Mouse (Mus musculus): ENCODE data around the gene Ptpro. TPM values are rescaled to one million over a fixed set of nuclear protein-coding genes. Genes with fewer than 3 reads are reported as not detected.
A peak's percentile ranks its signal among the peaks of the same experiment; 100 is the strongest.

Ptpro gene
- polyA plus RNA-seq, 1 experiment from 2014 or later, result 1.5 TPM

DNA sequence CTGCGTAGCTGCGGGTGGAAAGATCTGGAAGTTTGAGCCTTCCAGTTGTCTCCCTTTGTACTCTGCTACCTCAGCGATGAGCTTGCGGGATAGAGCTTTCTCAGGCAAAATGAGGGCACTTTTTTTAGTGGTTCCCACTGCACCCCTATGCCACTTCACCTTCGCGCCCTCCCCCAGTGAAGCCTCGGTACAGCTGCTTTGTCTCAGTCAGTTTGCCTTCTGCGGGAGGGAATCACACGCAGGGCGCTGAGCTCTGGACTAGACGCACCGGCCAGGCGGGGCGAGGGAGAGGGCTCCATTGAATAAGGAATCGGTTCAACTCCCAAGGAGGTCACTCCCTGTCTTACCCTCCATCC is 746 bp downstream of the Ptpro start:
- Histone ChIP-seq H3K36me3 (ENCODE audit: control insufficient read depth, insufficient read depth, low read length) (no peaks in the 10 kb centered on the region), H3K9me3 (replicated peaks; ENCODE audit: control insufficient read depth, low read length) (no peaks in the 10 kb centered on the region), H3K27me3 (ENCODE audit: control insufficient read depth, insufficient read depth, low read length) (peaks cover 26% of the 10 kb centered on the region), H3K4me1 (ENCODE audit: control insufficient read depth, insufficient read depth, low read length) (peaks cover 10% of the 10 kb centered on the region; the same call in 1 of the 2 replicates), H3K9ac (ENCODE audit: low read depth, low read length) (no peak overlapping the region), H3K4me3 (ENCODE audit: low read depth, low read length) (peak overlapping the region; percentile 51), H3K27ac (ENCODE audit: low read depth, low read length) (no peak overlapping the region), H3K4me2 (peak overlapping the region; percentile 92)
- no peak for ATAC-seq (replicated peaks; ENCODE audit: insufficient number of reproducible peaks, low FRiP score, low TSS enrichment)
- WGBS (ENCODE audit: insufficient replicate concordance), result 2% methylated on average over 15 of the region's 15 CpGs

DNA sequence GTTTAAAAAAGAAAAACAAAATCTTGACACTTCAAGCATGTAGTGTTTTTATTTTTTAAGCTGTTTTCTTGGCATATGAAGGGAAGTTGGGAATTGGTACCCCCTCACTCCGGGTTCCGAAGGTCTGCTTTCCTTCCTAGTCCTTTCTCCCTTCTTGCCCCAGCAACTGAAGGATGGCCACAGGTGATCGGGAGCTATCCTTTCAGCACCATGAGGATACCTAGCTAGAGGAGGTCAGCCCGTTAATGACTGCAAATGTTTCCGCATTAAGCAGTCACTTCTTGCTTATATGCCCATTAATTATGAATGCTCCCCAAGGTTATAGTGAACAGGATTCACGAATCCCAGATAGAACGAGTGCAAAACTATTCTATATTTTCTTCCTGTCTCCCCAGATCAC is 1.3 kb downstream of the Ptpro start:
- no peak overlapping the region for H3K9ac ChIP-seq (ENCODE audit: low read depth, low read length)
- H3K27me3 ChIP-seq (ENCODE audit: control insufficient read depth, insufficient read depth, low read length), result peaks cover 26% of the 10 kb centered on the region
- H3K9me3 ChIP-seq (replicated peaks; ENCODE audit: control insufficient read depth, low read length), result no peaks in the 10 kb centered on the region
- H3K4me2 ChIP-seq, result no peak overlapping the region
- no peak overlapping the region for H3K27ac ChIP-seq (ENCODE audit: low read depth, low read length)
- ATAC-seq (replicated peaks; ENCODE audit: insufficient number of reproducible peaks, low FRiP score, low TSS enrichment), result no peak
- H3K36me3 ChIP-seq (ENCODE audit: control insufficient read depth, insufficient read depth, low read length), result no peaks in the 10 kb centered on the region
- H3K4me3 ChIP-seq (ENCODE audit: low read depth, low read length), result no peak overlapping the region
- WGBS (ENCODE audit: insufficient replicate concordance), result 7% methylated on average over 7 of the region's 7 CpGs
- peaks cover 10% of the 10 kb centered on the region; the same call in 1 of the 2 replicates for H3K4me1 ChIP-seq (ENCODE audit: control insufficient read depth, insufficient read depth, low read length)

DNA sequence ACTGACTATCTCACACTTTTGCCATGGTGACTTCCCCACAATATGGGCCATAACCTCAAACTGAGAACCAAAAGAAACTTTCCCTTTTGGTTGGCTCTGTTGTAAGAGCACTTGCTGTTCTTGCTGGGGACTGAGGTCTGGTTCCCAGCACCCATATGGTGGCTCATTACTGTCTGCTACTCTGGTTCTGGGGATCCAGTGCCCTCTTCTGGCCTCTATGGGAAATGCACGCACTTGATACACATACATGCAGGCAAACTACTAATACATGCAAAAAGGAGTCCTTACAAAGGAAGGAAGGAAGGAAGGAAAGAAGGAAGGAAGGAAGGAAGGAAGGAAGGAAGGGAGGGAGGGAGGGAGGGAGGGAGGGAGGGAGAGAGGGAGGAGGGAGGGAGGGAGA is 8.9 kb downstream of the Ptpro start:
- no peak overlapping the region for H3K4me3 ChIP-seq (ENCODE audit: low read depth, low read length)
- H3K4me2 ChIP-seq, result no peak overlapping the region
- H3K27ac ChIP-seq (ENCODE audit: low read depth, low read length), result no peak overlapping the region
- no peaks in the 10 kb centered on the region for H3K36me3 ChIP-seq (ENCODE audit: control insufficient read depth, insufficient read depth, low read length)
- 75% methylated on average over 1 of the region's 1 CpGs for WGBS (ENCODE audit: insufficient replicate concordance)
- H3K4me1 ChIP-seq (ENCODE audit: control insufficient read depth, insufficient read depth, low read length), result no peaks in the 10 kb centered on the region
- no peaks in the 10 kb centered on the region for H3K27me3 ChIP-seq (ENCODE audit: control insufficient read depth, insufficient read depth, low read length)
- no peaks in the 10 kb centered on the region; the same call in 1 of the 2 replicates for H3K9me3 ChIP-seq (replicated peaks; ENCODE audit: control insufficient read depth, low read length)
- H3K9ac ChIP-seq (ENCODE audit: low read depth, low read length), result no peak overlapping the region
- ATAC-seq (replicated peaks; ENCODE audit: insufficient number of reproducible peaks, low FRiP score, low TSS enrichment), result no peak

DNA sequence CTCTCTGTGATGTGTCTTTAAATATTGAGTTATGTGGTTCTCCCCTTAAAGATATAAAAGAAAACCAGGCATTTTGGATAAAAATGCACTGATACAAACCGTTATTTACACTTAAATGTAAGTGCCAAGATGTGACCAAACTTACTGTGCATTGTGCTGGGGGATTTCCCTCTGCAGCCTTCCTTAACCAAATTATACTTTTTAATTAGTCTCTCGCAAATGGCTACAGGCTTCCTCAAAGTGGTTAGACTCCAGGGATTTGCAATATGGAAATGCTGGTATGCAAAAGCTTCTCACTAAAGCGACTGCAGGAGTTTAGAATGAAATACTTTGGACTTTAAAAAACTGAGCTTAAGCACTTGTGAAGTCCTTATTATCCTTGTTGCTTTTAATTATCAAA is 10.0 kb downstream of the Ptpro start:
- Histone ChIP-seq H3K27me3 (ENCODE audit: control insufficient read depth, insufficient read depth, low read length) (no peaks in the 10 kb centered on the region), H3K36me3 (ENCODE audit: control insufficient read depth, insufficient read depth, low read length) (no peaks in the 10 kb centered on the region), H3K9me3 (replicated peaks; ENCODE audit: control insufficient read depth, low read length) (no peaks in the 10 kb centered on the region; the same call in 1 of the 2 replicates), H3K27ac (ENCODE audit: low read depth, low read length) (no peak overlapping the region), H3K4me2 (no peak overlapping the region), H3K4me1 (ENCODE audit: control insufficient read depth, insufficient read depth, low read length) (no peaks in the 10 kb centered on the region), H3K4me3 (ENCODE audit: low read depth, low read length) (no peak overlapping the region), H3K9ac (ENCODE audit: low read depth, low read length) (no peak overlapping the region)
- 63% methylated on average over 3 of the region's 3 CpGs for WGBS (ENCODE audit: insufficient replicate concordance)
- ATAC-seq (replicated peaks; ENCODE audit: insufficient number of reproducible peaks, low FRiP score, low TSS enrichment), result no peak

DNA sequence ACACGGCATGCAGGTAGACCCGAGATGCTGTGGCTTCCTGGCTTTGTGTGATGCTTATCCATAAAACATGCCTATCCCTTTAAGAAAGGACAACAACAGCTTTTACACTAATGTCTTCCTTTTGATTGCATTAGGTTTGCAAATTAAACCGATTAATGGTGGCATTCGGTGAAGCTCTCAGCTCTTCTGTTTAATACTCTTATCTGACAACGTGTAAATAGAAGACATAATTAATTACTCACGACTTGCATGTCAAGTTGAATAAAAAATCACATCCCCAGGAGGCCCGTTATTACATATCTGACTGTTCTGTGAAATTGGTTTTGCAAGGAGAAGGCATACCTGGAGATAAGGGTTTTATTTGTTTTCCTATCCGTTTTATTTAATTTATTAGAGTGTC is 15.9 kb downstream of the Ptpro start:
- Histone ChIP-seq H3K4me1 (ENCODE audit: control insufficient read depth, insufficient read depth, low read length) (no peaks in the 10 kb centered on the region), H3K27ac (ENCODE audit: low read depth, low read length) (no peak overlapping the region), H3K4me3 (ENCODE audit: low read depth, low read length) (no peak overlapping the region), H3K27me3 (ENCODE audit: control insufficient read depth, insufficient read depth, low read length) (no peaks in the 10 kb centered on the region), H3K4me2 (no peak overlapping the region), H3K9me3 (replicated peaks; ENCODE audit: control insufficient read depth, low read length) (no peaks in the 10 kb centered on the region), H3K36me3 (ENCODE audit: control insufficient read depth, insufficient read depth, low read length) (no peaks in the 10 kb centered on the region), H3K9ac (ENCODE audit: low read depth, low read length) (no peak overlapping the region)
- no peak for ATAC-seq (replicated peaks; ENCODE audit: insufficient number of reproducible peaks, low FRiP score, low TSS enrichment)
- WGBS (ENCODE audit: insufficient replicate concordance), result 77% methylated on average over 8 of the region's 8 CpGs

DNA sequence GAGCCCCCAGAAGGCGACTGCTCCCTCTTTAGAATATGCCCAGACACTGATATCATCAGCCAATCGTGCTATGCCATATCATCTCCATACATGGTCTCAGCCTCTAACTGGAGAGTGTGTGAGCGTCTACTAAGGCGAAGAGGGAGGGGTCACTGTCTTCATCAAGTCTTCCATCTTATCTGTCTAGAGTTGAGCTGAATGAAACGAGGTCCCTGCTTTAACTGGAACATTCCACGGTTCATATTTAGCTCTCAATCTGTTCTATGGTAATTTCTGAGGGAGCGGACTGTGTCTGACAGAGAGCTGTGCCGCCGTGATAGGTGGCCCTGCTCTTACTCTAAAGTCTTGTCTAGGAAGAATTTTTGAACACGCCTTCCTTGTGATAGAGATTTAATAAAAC is 16.5 kb downstream of the Ptpro start:
- Histone ChIP-seq H3K9me3 (replicated peaks; ENCODE audit: control insufficient read depth, low read length) (no peaks in the 10 kb centered on the region), H3K4me3 (ENCODE audit: low read depth, low read length) (no peak overlapping the region), H3K4me1 (ENCODE audit: control insufficient read depth, insufficient read depth, low read length) (no peaks in the 10 kb centered on the region), H3K36me3 (ENCODE audit: control insufficient read depth, insufficient read depth, low read length) (no peaks in the 10 kb centered on the region), H3K27me3 (ENCODE audit: control insufficient read depth, insufficient read depth, low read length) (no peaks in the 10 kb centered on the region), H3K9ac (ENCODE audit: low read depth, low read length) (no peak overlapping the region), H3K4me2 (no peak overlapping the region), H3K27ac (ENCODE audit: low read depth, low read length) (no peak overlapping the region)
- no peak for ATAC-seq (replicated peaks; ENCODE audit: insufficient number of reproducible peaks, low FRiP score, low TSS enrichment)
- WGBS (ENCODE audit: insufficient replicate concordance), result 76% methylated on average over 10 of the region's 10 CpGs

DNA sequence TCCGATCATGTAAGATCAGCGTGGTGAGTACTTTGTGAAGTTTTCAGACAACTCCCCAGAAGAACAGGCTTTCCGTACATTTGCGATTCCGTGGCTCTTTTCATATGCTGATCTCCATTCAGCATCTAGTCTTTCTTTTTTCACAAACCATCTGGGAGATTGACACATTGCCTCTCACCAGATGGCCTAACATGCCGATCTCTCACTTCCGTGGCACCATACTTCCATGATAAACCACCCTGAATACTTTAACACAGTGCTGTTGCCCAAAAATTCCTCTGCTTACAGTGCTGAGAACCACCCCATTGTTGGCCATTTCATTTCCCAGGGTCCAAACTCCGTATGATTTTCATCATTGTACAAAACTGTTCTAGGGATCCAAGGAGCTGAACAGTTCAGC is 20.4 kb downstream of the Ptpro start:
- Histone ChIP-seq H3K36me3 (ENCODE audit: control insufficient read depth, insufficient read depth, low read length) (no peaks in the 10 kb centered on the region), H3K4me1 (ENCODE audit: control insufficient read depth, insufficient read depth, low read length) (no peaks in the 10 kb centered on the region), H3K4me3 (ENCODE audit: low read depth, low read length) (no peak overlapping the region), H3K9me3 (replicated peaks; ENCODE audit: control insufficient read depth, low read length) (no peaks in the 10 kb centered on the region), H3K27ac (ENCODE audit: low read depth, low read length) (no peak overlapping the region), H3K4me2 (no peak overlapping the region), H3K27me3 (ENCODE audit: control insufficient read depth, insufficient read depth, low read length) (no peaks in the 10 kb centered on the region), H3K9ac (ENCODE audit: low read depth, low read length) (no peak overlapping the region)
- ATAC-seq (replicated peaks; ENCODE audit: insufficient number of reproducible peaks, low FRiP score, low TSS enrichment), result no peak
- 85% methylated on average over 8 of the region's 8 CpGs for WGBS (ENCODE audit: insufficient replicate concordance)

DNA sequence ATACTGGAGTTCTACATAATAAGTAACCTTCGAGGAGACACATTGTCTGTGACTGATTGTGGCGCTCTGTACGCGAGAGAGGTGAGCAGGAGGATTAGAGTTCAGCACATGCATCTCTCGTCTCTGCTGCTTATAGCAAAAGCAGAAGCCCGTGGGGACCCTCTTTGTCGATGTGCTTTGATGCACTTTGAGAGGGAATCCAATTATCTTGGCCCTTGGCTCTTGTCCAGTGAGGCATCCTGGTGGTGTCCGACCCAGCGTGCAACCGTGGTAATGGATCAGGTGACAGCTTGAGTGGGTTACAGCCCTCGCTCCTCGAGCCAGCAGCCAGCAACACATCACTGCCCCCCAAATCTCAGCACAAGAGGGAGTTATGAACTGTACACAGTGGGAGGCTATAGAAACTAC is 25.5 kb downstream of the Ptpro start:
- no peaks in the 10 kb centered on the region for H3K4me1 ChIP-seq (ENCODE audit: control insufficient read depth, insufficient read depth, low read length)
- H3K4me3 ChIP-seq (ENCODE audit: low read depth, low read length), result no peak overlapping the region

DNA sequence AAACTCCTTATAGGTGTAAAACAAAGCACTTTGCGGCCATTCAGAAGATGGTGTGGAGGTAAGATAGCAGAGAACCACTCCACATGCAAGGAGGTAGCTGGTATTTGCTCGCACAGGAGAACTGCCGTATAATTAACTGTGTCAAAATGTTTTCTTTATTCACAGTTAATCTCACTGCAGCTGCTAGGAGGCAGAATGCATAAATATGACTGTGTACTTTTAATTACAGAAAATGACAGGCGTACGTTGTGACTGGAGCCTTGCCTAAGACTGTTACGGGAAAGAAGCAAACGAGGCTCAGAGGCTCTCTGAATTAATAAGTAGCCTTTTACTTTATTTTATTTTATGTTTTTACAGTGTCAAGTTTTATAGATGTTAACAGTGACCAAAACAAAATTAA is 27.5 kb downstream of the Ptpro start:
- no peak overlapping the region for H3K9ac ChIP-seq (ENCODE audit: low read depth, low read length)
- H3K36me3 ChIP-seq (ENCODE audit: control insufficient read depth, insufficient read depth, low read length), result no peaks in the 10 kb centered on the region
- H3K27me3 ChIP-seq (ENCODE audit: control insufficient read depth, insufficient read depth, low read length), result no peaks in the 10 kb centered on the region
- no peak overlapping the region for H3K27ac ChIP-seq (ENCODE audit: low read depth, low read length)
- no peak overlapping the region for H3K4me2 ChIP-seq
- no peak for ATAC-seq (replicated peaks; ENCODE audit: insufficient number of reproducible peaks, low FRiP score, low TSS enrichment)
- no peak overlapping the region for H3K4me3 ChIP-seq (ENCODE audit: low read depth, low read length)
- 85% methylated on average over 7 of the region's 7 CpGs for WGBS (ENCODE audit: insufficient replicate concordance)
- H3K9me3 ChIP-seq (replicated peaks; ENCODE audit: control insufficient read depth, low read length), result no peaks in the 10 kb centered on the region
- H3K4me1 ChIP-seq (ENCODE audit: control insufficient read depth, insufficient read depth, low read length), result no peaks in the 10 kb centered on the region

More for the DNA sequence above, 25.5 kb downstream of the Ptpro start:
- no peaks in the 10 kb centered on the region for H3K9me3 ChIP-seq (replicated peaks; ENCODE audit: control insufficient read depth, low read length)
- WGBS (ENCODE audit: insufficient replicate concordance), result 61% methylated on average over 12 of the region's 12 CpGs
- no peaks in the 10 kb centered on the region for H3K36me3 ChIP-seq (ENCODE audit: control insufficient read depth, insufficient read depth, low read length)
- H3K27me3 ChIP-seq (ENCODE audit: control insufficient read depth, insufficient read depth, low read length), result no peaks in the 10 kb centered on the region
- H3K4me2 ChIP-seq, result no peak overlapping the region
- H3K9ac ChIP-seq (ENCODE audit: low read depth, low read length), result no peak overlapping the region
- H3K27ac ChIP-seq (ENCODE audit: low read depth, low read length), result no peak overlapping the region
- no peak for ATAC-seq (replicated peaks; ENCODE audit: insufficient number of reproducible peaks, low FRiP score, low TSS enrichment)
